Mouse (Mus musculus) brain, embryonic 18.5 days (tissue): ENCODE data around the gene Elp4.
A peak's percentile ranks its signal among the peaks of the same experiment; 100 is the strongest.

Experiments
- DNase-seq: peaks from one replicate; pipeline ENCODE4 v3.0.0-alpha.2; 2012; ENCODE audit warnings: low read depth, low spot score

The Elp4 gene

GRCm38 (mm10) chr2:105682634-105683351, 221.6 kb downstream of the Elp4 start:
- no peak for DNase-seq

- no peak for DNase-seq
These were observed 222.3 kb downstream of the Elp4 start for GRCm38 (mm10) chr2:105682011-105682501.

GRCm38 (mm10) chr2:105680999-105681710, 223.2 kb downstream of the Elp4 start:
- DNase-seq: no peak

GRCm38 (mm10) chr2:105680146-105680998, 224.0 kb downstream of the Elp4 start:
- DNase-seq: no peak

- DNase-seq: no peak
These were observed 225.0 kb downstream of the Elp4 start for GRCm38 (mm10) chr2:105679331-105679730.

GRCm38 (mm10) chr2:105678880-105679321, 225.5 kb downstream of the Elp4 start:
- no peak for DNase-seq

GRCm38 (mm10) chr2:105678306-105678705, 226.1 kb downstream of the Elp4 start:
- no peak for DNase-seq

GRCm38 (mm10) chr2:105677434-105678105, 226.8 kb downstream of the Elp4 start:
- no peak for DNase-seq

GRCm38 (mm10) chr2:105676909-105677433, 227.4 kb downstream of the Elp4 start:
- DNase-seq: no peak

GRCm38 (mm10) chr2:105676080-105676908, 228.1 kb downstream of the Elp4 start:
- no peak for DNase-seq

GRCm38 (mm10) chr2:105675730-105676079, 228.7 kb downstream of the Elp4 start:
- DNase-seq: no peak

GRCm38 (mm10) chr2:105674875-105675729, 229.3 kb downstream of the Elp4 start:
- peak; percentile 85 for DNase-seq

- no peak for DNase-seq
These were observed 230.1 kb downstream of the Elp4 start for GRCm38 (mm10) chr2:105674061-105674874.

GRCm38 (mm10) chr2:105673631-105674060, 230.7 kb downstream of the Elp4 start:
- no peak for DNase-seq

GRCm38 (mm10) chr2:105673054-105673453, 231.3 kb downstream of the Elp4 start:
- no peak for DNase-seq

GRCm38 (mm10) chr2:105672596-105672960, 231.8 kb downstream of the Elp4 start:
- DNase-seq: no peak

- no peak for DNase-seq
These were observed 232.4 kb downstream of the Elp4 start for GRCm38 (mm10) chr2:105671798-105672595.
